Mouse (Mus musculus): ENCODE measurements around the gene Fzr1. TPM values are rescaled to one million over a fixed set of nuclear protein-coding genes. Genes with fewer than 3 reads are reported as not detected.
A peak's percentile ranks its signal among the peaks of the same experiment; 100 is the strongest.

Gene Fzr1
- polyA plus RNA-seq, 1 experiment from 2014 or later, result 83.0 TPM

GRCm38 (mm10) chr10:81321436-81321835 lies 56.9 kb downstream of the Fzr1 start:
- Histone ChIP-seq H3K4me2 (replicated peaks; ENCODE audit: low read depth, low read length) (peak overlapping the region; percentile 78), H3K36me3 (ENCODE audit: control insufficient read depth, insufficient read depth, low read length) (peaks cover 20% of the 10 kb centered on the region), H3K9me3 (ENCODE audit: control insufficient read depth, low read length) (no peaks in the 10 kb centered on the region), H3K9ac (ENCODE audit: low read depth, low read length) (peak overlapping the region; percentile 90), H3K27ac (ENCODE audit: low read depth, low read length) (peak overlapping the region; percentile 80), H3K27me3 (ENCODE audit: control insufficient read depth, insufficient read depth, low read length) (no peaks in the 10 kb centered on the region), H3K4me3 (ENCODE audit: low read depth, low read length) (peak overlapping the region; percentile 99), H3K4me1 (replicated peaks; ENCODE audit: control insufficient read depth, insufficient read depth, low read length) (peaks cover 15% of the 10 kb centered on the region)
- peak; percentile 0 for ATAC-seq (ENCODE audit: low FRiP score)
- no peak for DNase-seq (ENCODE audit: low spot score)
- WGBS, result 4% methylated on average over 20 of the region's 20 CpGs

GRCm38 (mm10) chr10:81320550-81321347 lies 57.6 kb downstream of the Fzr1 start, which contains the start of gene Cactin:
TSS of gene Cactin (plus strand) at chr10:81321103.
- Histone ChIP-seq H3K4me2 (replicated peaks; ENCODE audit: low read depth, low read length) (peak within 1 kb of the TSS; percentile 78), H3K9ac (ENCODE audit: low read depth, low read length) (peak within 1 kb of the TSS; percentile 90), H3K36me3 (ENCODE audit: control insufficient read depth, insufficient read depth, low read length) (peaks cover 16% of the 10 kb centered on the region), H3K9me3 (ENCODE audit: control insufficient read depth, low read length) (no peaks in the 10 kb centered on the region), H3K4me3 (ENCODE audit: low read depth, low read length) (peak within 1 kb of the TSS; percentile 99), H3K27me3 (ENCODE audit: control insufficient read depth, insufficient read depth, low read length) (no peaks in the 10 kb centered on the region), H3K4me1 (replicated peaks; ENCODE audit: control insufficient read depth, insufficient read depth, low read length) (peaks cover 15% of the 10 kb centered on the region), H3K27ac (ENCODE audit: low read depth, low read length) (peak within 1 kb of the TSS; percentile 80)
- WGBS, result under 1% methylated on average over 68 of the region's 68 CpGs
- DNase-seq (ENCODE audit: low spot score), result peak; percentile 100
- peak; percentile 94 for ATAC-seq (ENCODE audit: low FRiP score)

GRCm38 (mm10) chr10:81319741-81320549 lies 58.4 kb downstream of the Fzr1 start:
- ATAC-seq (ENCODE audit: low FRiP score), result peak; percentile 3
- H3K4me1 ChIP-seq (replicated peaks; ENCODE audit: control insufficient read depth, insufficient read depth, low read length), result peaks cover 15% of the 10 kb centered on the region
- 2% methylated on average over 38 of the region's 38 CpGs for WGBS

GRCm38 (mm10) chr10:81319330-81319699 lies 59.0 kb downstream of the Fzr1 start:
- Histone ChIP-seq H3K4me2 (replicated peaks; ENCODE audit: low read depth, low read length) (peak overlapping the region; percentile 78), H3K9ac (ENCODE audit: low read depth, low read length) (peak overlapping the region; percentile 54), H3K4me3 (ENCODE audit: low read depth, low read length) (peak overlapping the region; percentile 99; the same call in 1 of the 2 replicates), H3K9me3 (ENCODE audit: control insufficient read depth, low read length) (no peaks in the 10 kb centered on the region), H3K36me3 (ENCODE audit: control insufficient read depth, insufficient read depth, low read length) (peaks cover 9% of the 10 kb centered on the region), H3K4me1 (replicated peaks; ENCODE audit: control insufficient read depth, insufficient read depth, low read length) (peaks cover 15% of the 10 kb centered on the region), H3K27ac (ENCODE audit: low read depth, low read length) (peak overlapping the region; percentile 80; the same call in 1 of the 2 replicates), H3K27me3 (ENCODE audit: control insufficient read depth, insufficient read depth, low read length) (no peaks in the 10 kb centered on the region)
- 53% methylated on average over 8 of the region's 8 CpGs for WGBS
- ATAC-seq (ENCODE audit: low FRiP score), result no peak
- DNase-seq (ENCODE audit: low spot score), result no peak

More at GRCm38 (mm10) chr10:81319741-81320549, 58.4 kb downstream of the Fzr1 start:
- Histone ChIP-seq H3K36me3 (ENCODE audit: control insufficient read depth, insufficient read depth, low read length) (peaks cover 11% of the 10 kb centered on the region), H3K4me2 (replicated peaks; ENCODE audit: low read depth, low read length) (peak overlapping the region; percentile 78), H3K9me3 (ENCODE audit: control insufficient read depth, low read length) (no peaks in the 10 kb centered on the region), H3K4me3 (ENCODE audit: low read depth, low read length) (peak overlapping the region; percentile 99), H3K27me3 (ENCODE audit: control insufficient read depth, insufficient read depth, low read length) (no peaks in the 10 kb centered on the region), H3K27ac (ENCODE audit: low read depth, low read length) (peak overlapping the region; percentile 80), H3K9ac (ENCODE audit: low read depth, low read length) (peak overlapping the region; percentile 54)
- DNase-seq (ENCODE audit: low spot score), result peak; percentile 98

- no peak overlapping the region; the same call in 1 of the 2 replicates for H3K4me2 ChIP-seq (replicated peaks; ENCODE audit: low read depth, low read length)
- no peak for DNase-seq (ENCODE audit: low spot score)
- no peaks in the 10 kb centered on the region for H3K27me3 ChIP-seq (ENCODE audit: control insufficient read depth, insufficient read depth, low read length)
- no peak overlapping the region for H3K27ac ChIP-seq (ENCODE audit: low read depth, low read length)
- no peak overlapping the region for H3K9ac ChIP-seq (ENCODE audit: low read depth, low read length)
- WGBS, result 92% methylated on average over 13 of the region's 13 CpGs
- no peak for ATAC-seq (ENCODE audit: low FRiP score)
- peaks cover 6% of the 10 kb centered on the region; the same call in 1 of the 2 replicates for H3K36me3 ChIP-seq (ENCODE audit: control insufficient read depth, insufficient read depth, low read length)
- no peaks in the 10 kb centered on the region for H3K9me3 ChIP-seq (ENCODE audit: control insufficient read depth, low read length)
- H3K4me1 ChIP-seq (replicated peaks; ENCODE audit: control insufficient read depth, insufficient read depth, low read length), result peaks cover 15% of the 10 kb centered on the region
- H3K4me3 ChIP-seq (ENCODE audit: low read depth, low read length), result no peak overlapping the region
Measured at GRCm38 (mm10) chr10:81318589-81319329, 59.6 kb downstream of the Fzr1 start.

GRCm38 (mm10) chr10:81317273-81317672 lies 61.0 kb downstream of the Fzr1 start:
- peaks cover 14% of the 10 kb centered on the region for H3K4me1 ChIP-seq (replicated peaks; ENCODE audit: control insufficient read depth, insufficient read depth, low read length)
- H3K27me3 ChIP-seq (ENCODE audit: control insufficient read depth, insufficient read depth, low read length), result no peaks in the 10 kb centered on the region
- no peak for ATAC-seq (ENCODE audit: low FRiP score)
- DNase-seq (ENCODE audit: low spot score), result no peak
- peak overlapping the region; percentile 25; the same call in 1 of the 2 replicates for H3K4me2 ChIP-seq (replicated peaks; ENCODE audit: low read depth, low read length)
- 11% methylated on average over 19 of the region's 20 CpGs for WGBS
- H3K9ac ChIP-seq (ENCODE audit: low read depth, low read length), result no peak overlapping the region; the same call in 1 of the 2 replicates
- H3K4me3 ChIP-seq (ENCODE audit: low read depth, low read length), result no peak overlapping the region
- no peaks in the 10 kb centered on the region for H3K9me3 ChIP-seq (ENCODE audit: control insufficient read depth, low read length)
- H3K27ac ChIP-seq (ENCODE audit: low read depth, low read length), result no peak overlapping the region
- H3K36me3 ChIP-seq (ENCODE audit: control insufficient read depth, insufficient read depth, low read length), result peaks cover 7% of the 10 kb centered on the region; the same call in 1 of the 2 replicates

GRCm38 (mm10) chr10:81316338-81317060 lies 61.8 kb downstream of the Fzr1 start:
- WGBS, result 47% methylated on average over 15 of the region's 16 CpGs
- Histone ChIP-seq H3K27ac (ENCODE audit: low read depth, low read length) (no peak overlapping the region), H3K27me3 (ENCODE audit: control insufficient read depth, insufficient read depth, low read length) (no peaks in the 10 kb centered on the region), H3K9ac (ENCODE audit: low read depth, low read length) (peak overlapping the region; percentile 19; the same call in 1 of the 2 replicates), H3K9me3 (ENCODE audit: control insufficient read depth, low read length) (no peaks in the 10 kb centered on the region), H3K36me3 (ENCODE audit: control insufficient read depth, insufficient read depth, low read length) (peaks cover 11% of the 10 kb centered on the region), H3K4me1 (replicated peaks; ENCODE audit: control insufficient read depth, insufficient read depth, low read length) (peaks cover 10% of the 10 kb centered on the region), H3K4me2 (replicated peaks; ENCODE audit: low read depth, low read length) (peak overlapping the region; percentile 25; the same call in 1 of the 2 replicates), H3K4me3 (ENCODE audit: low read depth, low read length) (no peak overlapping the region)
- ATAC-seq (ENCODE audit: low FRiP score) (no peak), DNase-seq (ENCODE audit: low spot score) (no peak)
